Mouse (Mus musculus): ENCODE measurements around the gene Itk. TPM values are rescaled to one million over a fixed set of nuclear protein-coding genes. Genes with fewer than 3 reads are reported as not detected.

Gene Itk
- polyA plus RNA-seq, 1 experiment from 2014 or later: 0.09 TPM

- Histone ChIP-seq H3K4me1 (replicated peaks; ENCODE audit: control insufficient read depth, insufficient read depth, low read length) (no peaks in the 10 kb centered on the region; the same call in 1 of the 2 replicates), H3K4me2 (ENCODE audit: low read depth, low read length, severe bottlenecking) (no peak overlapping the region), H3K27me3 (ENCODE audit: control insufficient read depth, insufficient read depth, low read length) (no peaks in the 10 kb centered on the region), H3K27ac (ENCODE audit: low read depth, low read length) (no peak overlapping the region), H3K9ac (ENCODE audit: low read length) (no peak overlapping the region), H3K9me3 (ENCODE audit: control insufficient read depth, low read length) (no peaks in the 10 kb centered on the region), H3K4me3 (ENCODE audit: low read depth, low read length) (no peak overlapping the region), H3K36me3 (ENCODE audit: control insufficient read depth, insufficient read depth, low read length) (peaks cover 5% of the 10 kb centered on the region; the same call in 1 of the 2 replicates)
- DNase-seq (ENCODE audit: low spot score) (no peak), ATAC-seq (replicated peaks; ENCODE audit: low FRiP score) (no peak)
- 84% methylated on average over 9 of the region's 9 CpGs for WGBS
Observed at GRCm38 (mm10) chr11:46289561-46289960, 99.8 kb downstream of the Itk start.

DNA sequence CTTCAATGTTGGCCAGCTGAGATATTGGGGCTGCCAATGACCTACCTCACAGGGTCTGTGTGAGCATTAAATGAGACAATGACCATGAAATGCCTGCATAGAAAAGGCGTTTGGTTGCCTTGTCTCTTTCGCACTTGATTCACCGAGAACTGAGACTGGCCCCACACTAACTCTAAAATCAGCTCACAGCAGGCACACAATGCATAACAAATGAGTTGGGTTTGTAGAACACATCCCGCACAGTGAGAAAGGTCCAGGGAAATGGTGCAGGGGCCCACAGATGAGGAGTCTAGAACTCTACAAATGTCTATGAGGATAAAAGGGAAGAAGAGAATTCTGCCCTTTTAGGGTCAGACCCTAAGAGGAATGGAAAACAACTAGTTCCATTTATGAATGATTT, 100.3 kb downstream of the Itk start:
- Histone ChIP-seq H3K9ac (ENCODE audit: low read length) (no peak overlapping the region), H3K27ac (ENCODE audit: low read depth, low read length) (no peak overlapping the region), H3K4me1 (replicated peaks; ENCODE audit: control insufficient read depth, insufficient read depth, low read length) (no peaks in the 10 kb centered on the region; the same call in 1 of the 2 replicates), H3K4me3 (ENCODE audit: low read depth, low read length) (no peak overlapping the region), H3K4me2 (ENCODE audit: low read depth, low read length, severe bottlenecking) (no peak overlapping the region), H3K27me3 (ENCODE audit: control insufficient read depth, insufficient read depth, low read length) (no peaks in the 10 kb centered on the region), H3K9me3 (ENCODE audit: control insufficient read depth, low read length) (no peaks in the 10 kb centered on the region), H3K36me3 (ENCODE audit: control insufficient read depth, insufficient read depth, low read length) (peaks cover 5% of the 10 kb centered on the region; the same call in 1 of the 2 replicates)
- ATAC-seq (replicated peaks; ENCODE audit: low FRiP score) (no peak), DNase-seq (ENCODE audit: low spot score) (no peak)
- WGBS: 66% methylated on average over 4 of the region's 4 CpGs

DNA sequence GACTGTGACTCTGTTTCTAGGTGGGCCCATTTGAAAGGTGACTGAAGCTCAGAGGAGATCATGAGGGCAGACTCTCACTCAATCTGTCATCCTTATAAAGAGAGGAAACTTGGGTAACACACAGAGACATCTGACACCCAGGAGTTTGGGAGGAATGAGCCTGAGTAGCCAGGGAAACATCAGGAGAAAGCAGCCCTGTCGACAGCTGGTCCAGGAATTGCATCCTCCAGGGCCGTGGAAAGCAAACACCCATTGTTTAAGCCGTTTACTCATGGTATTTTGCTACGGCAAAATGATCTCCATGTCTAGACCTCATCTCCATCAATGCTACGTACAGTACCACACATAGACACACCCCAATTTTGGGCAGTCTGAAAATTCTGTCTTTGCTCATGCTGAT, 101.2 kb downstream of the Itk start:
- 85% methylated on average over 5 of the region's 5 CpGs for WGBS
- ATAC-seq (replicated peaks; ENCODE audit: low FRiP score) (no peak), DNase-seq (ENCODE audit: low spot score) (no peak)
- Histone ChIP-seq H3K4me3 (ENCODE audit: low read depth, low read length) (no peak overlapping the region), H3K36me3 (ENCODE audit: control insufficient read depth, insufficient read depth, low read length) (peaks cover 5% of the 10 kb centered on the region; the same call in 1 of the 2 replicates), H3K27ac (ENCODE audit: low read depth, low read length) (no peak overlapping the region), H3K4me1 (replicated peaks; ENCODE audit: control insufficient read depth, insufficient read depth, low read length) (no peaks in the 10 kb centered on the region; the same call in 1 of the 2 replicates), H3K27me3 (ENCODE audit: control insufficient read depth, insufficient read depth, low read length) (no peaks in the 10 kb centered on the region), H3K9me3 (ENCODE audit: control insufficient read depth, low read length) (no peaks in the 10 kb centered on the region), H3K4me2 (ENCODE audit: low read depth, low read length, severe bottlenecking) (no peak overlapping the region), H3K9ac (ENCODE audit: low read length) (no peak overlapping the region)

DNA sequence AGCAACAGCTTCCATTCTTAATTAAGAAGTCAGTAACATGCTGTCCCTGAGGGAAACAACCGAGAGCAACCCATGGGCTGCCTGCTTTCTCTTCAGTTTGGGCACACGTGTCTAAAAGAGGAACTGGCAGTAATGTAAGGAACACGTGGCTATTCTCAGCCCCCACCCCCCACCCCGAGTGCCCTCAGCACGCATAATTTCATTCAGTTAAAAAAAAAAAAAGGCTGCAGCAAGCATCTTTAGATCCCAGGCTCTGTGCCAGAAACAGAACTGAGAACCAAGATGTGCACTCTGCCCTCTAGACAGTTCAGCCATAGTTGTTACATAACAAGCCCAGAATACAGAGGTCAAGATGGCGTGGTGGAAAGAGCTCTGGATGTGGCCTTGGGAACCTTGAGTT, 102.5 kb downstream of the Itk start:
- 80% methylated on average over 6 of the region's 6 CpGs for WGBS
- Histone ChIP-seq H3K9me3 (ENCODE audit: control insufficient read depth, low read length) (no peaks in the 10 kb centered on the region), H3K4me2 (ENCODE audit: low read depth, low read length, severe bottlenecking) (no peak overlapping the region), H3K36me3 (ENCODE audit: control insufficient read depth, insufficient read depth, low read length) (peaks cover 5% of the 10 kb centered on the region; the same call in 1 of the 2 replicates), H3K27me3 (ENCODE audit: control insufficient read depth, insufficient read depth, low read length) (no peaks in the 10 kb centered on the region), H3K9ac (ENCODE audit: low read length) (no peak overlapping the region), H3K4me3 (ENCODE audit: low read depth, low read length) (no peak overlapping the region), H3K27ac (ENCODE audit: low read depth, low read length) (no peak overlapping the region), H3K4me1 (replicated peaks; ENCODE audit: control insufficient read depth, insufficient read depth, low read length) (no peaks in the 10 kb centered on the region; the same call in 1 of the 2 replicates)
- no peak for ATAC-seq (replicated peaks; ENCODE audit: low FRiP score)
- no peak for DNase-seq (ENCODE audit: low spot score)

GRCm38 (mm10) chr11:46283800-46284199, 105.5 kb downstream of the Itk start:
- no peak overlapping the region for H3K27ac ChIP-seq (ENCODE audit: low read depth, low read length)
- H3K9ac ChIP-seq (ENCODE audit: low read length): no peak overlapping the region
- no peaks in the 10 kb centered on the region for H3K27me3 ChIP-seq (ENCODE audit: control insufficient read depth, insufficient read depth, low read length)
- 93% methylated on average over 6 of the region's 6 CpGs for WGBS
- H3K9me3 ChIP-seq (ENCODE audit: control insufficient read depth, low read length): no peaks in the 10 kb centered on the region
- no peak for DNase-seq (ENCODE audit: low spot score)
- peaks cover 3% of the 10 kb centered on the region; the same call in 1 of the 2 replicates for H3K36me3 ChIP-seq (ENCODE audit: control insufficient read depth, insufficient read depth, low read length)
- H3K4me2 ChIP-seq (ENCODE audit: low read depth, low read length, severe bottlenecking): no peak overlapping the region
- no peaks in the 10 kb centered on the region for H3K4me1 ChIP-seq (replicated peaks; ENCODE audit: control insufficient read depth, insufficient read depth, low read length)
- no peak overlapping the region for H3K4me3 ChIP-seq (ENCODE audit: low read depth, low read length)
- ATAC-seq (replicated peaks; ENCODE audit: low FRiP score): no peak

DNA sequence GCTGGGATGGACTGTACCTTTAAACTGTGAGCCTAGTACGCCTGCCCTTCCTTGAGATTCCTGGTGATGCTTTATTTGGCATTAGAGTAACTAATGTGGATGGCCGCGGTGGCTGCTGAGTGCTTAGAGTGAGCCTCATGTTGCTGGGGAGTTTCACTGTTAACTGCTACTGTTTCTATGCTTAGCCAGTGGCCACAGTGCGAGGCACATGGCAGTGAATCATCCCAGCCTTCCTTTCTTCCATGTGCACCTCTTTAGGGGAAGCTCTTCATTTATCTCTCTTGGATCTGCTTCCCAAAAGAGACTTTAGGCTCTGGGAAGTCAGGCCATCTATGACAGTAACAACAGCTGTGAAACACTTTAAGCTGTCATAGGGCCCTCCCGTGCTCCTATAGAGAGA, 106.7 kb downstream of the Itk start:
- H3K9me3 ChIP-seq (ENCODE audit: control insufficient read depth, low read length): no peaks in the 10 kb centered on the region
- H3K4me1 ChIP-seq (replicated peaks; ENCODE audit: control insufficient read depth, insufficient read depth, low read length): no peaks in the 10 kb centered on the region
- H3K27ac ChIP-seq (ENCODE audit: low read depth, low read length): no peak overlapping the region
- H3K27me3 ChIP-seq (ENCODE audit: control insufficient read depth, insufficient read depth, low read length): no peaks in the 10 kb centered on the region
- no peaks in the 10 kb centered on the region; the same call in 1 of the 2 replicates for H3K36me3 ChIP-seq (ENCODE audit: control insufficient read depth, insufficient read depth, low read length)
- 91% methylated on average over 5 of the region's 5 CpGs for WGBS
- H3K4me2 ChIP-seq (ENCODE audit: low read depth, low read length, severe bottlenecking): no peak overlapping the region
- no peak for ATAC-seq (replicated peaks; ENCODE audit: low FRiP score)
- no peak overlapping the region for H3K4me3 ChIP-seq (ENCODE audit: low read depth, low read length)
- DNase-seq (ENCODE audit: low spot score): no peak
- no peak overlapping the region for H3K9ac ChIP-seq (ENCODE audit: low read length)

DNA sequence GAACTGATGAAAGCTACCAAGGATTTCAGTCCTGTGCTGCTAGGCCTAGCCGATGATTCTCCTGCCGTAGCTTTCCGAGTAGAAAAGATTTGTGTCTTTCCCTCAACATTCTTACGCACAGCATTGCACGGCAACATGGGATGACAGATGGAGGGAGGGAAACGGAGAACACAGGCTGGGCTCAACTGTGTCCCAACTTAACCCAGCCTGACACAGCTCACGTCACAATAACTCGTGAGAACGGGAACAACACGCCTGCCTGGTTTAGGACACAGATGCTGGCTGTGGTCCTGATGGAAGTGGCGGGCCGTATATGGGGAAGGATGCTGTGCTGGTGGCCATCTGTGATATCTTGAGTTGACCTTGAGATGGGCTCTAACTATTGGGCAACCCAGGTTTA, 110.6 kb downstream of the Itk start:
- Histone ChIP-seq H3K4me2 (ENCODE audit: low read depth, low read length, severe bottlenecking) (no peak overlapping the region), H3K36me3 (ENCODE audit: control insufficient read depth, insufficient read depth, low read length) (no peaks in the 10 kb centered on the region; the same call in 1 of the 2 replicates), H3K4me1 (replicated peaks; ENCODE audit: control insufficient read depth, insufficient read depth, low read length) (no peaks in the 10 kb centered on the region), H3K27ac (ENCODE audit: low read depth, low read length) (no peak overlapping the region), H3K9ac (ENCODE audit: low read length) (no peak overlapping the region), H3K27me3 (ENCODE audit: control insufficient read depth, insufficient read depth, low read length) (no peaks in the 10 kb centered on the region), H3K9me3 (ENCODE audit: control insufficient read depth, low read length) (no peaks in the 10 kb centered on the region), H3K4me3 (ENCODE audit: low read depth, low read length) (no peak overlapping the region)
- 94% methylated on average over 12 of the region's 12 CpGs for WGBS
- ATAC-seq (replicated peaks; ENCODE audit: low FRiP score): no peak
- DNase-seq (ENCODE audit: low spot score): no peak

- WGBS: 79% methylated on average over 5 of the region's 5 CpGs
- H3K4me2 ChIP-seq (ENCODE audit: low read depth, low read length, severe bottlenecking): no peak overlapping the region
- H3K36me3 ChIP-seq (ENCODE audit: control insufficient read depth, insufficient read depth, low read length): no peaks in the 10 kb centered on the region; the same call in 1 of the 2 replicates
- no peaks in the 10 kb centered on the region for H3K4me1 ChIP-seq (replicated peaks; ENCODE audit: control insufficient read depth, insufficient read depth, low read length)
- H3K27me3 ChIP-seq (ENCODE audit: control insufficient read depth, insufficient read depth, low read length): no peaks in the 10 kb centered on the region
- no peak for ATAC-seq (replicated peaks; ENCODE audit: low FRiP score)
- no peak overlapping the region for H3K27ac ChIP-seq (ENCODE audit: low read depth, low read length)
- no peak for DNase-seq (ENCODE audit: low spot score)
- no peak overlapping the region for H3K4me3 ChIP-seq (ENCODE audit: low read depth, low read length)
- H3K9me3 ChIP-seq (ENCODE audit: control insufficient read depth, low read length): no peaks in the 10 kb centered on the region
- H3K9ac ChIP-seq (ENCODE audit: low read length): no peak overlapping the region
Observed at GRCm38 (mm10) chr11:46278140-46278539, 111.2 kb downstream of the Itk start.

DNA sequence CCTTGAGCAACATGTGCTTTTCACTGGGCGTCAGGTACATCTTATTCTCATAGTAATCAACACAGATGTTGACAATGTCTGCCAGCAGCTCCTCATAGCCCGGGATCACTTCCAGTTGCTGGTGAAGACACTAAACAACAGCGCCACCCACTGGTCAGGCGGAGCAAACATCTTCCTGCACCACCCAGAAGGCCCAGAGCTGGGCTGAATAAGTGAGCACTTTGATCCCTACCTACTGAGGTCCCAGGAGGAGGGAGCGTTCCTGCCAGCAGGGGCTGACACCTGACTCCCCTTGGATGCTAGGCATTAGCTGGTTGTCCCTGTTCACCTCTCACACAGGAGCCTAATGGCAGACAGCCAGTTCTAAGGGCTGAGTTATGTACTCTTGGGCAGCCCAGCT, 112.5 kb downstream of the Itk start:
- H3K9ac ChIP-seq (ENCODE audit: low read length): no peak overlapping the region
- H3K27ac ChIP-seq (ENCODE audit: low read depth, low read length): no peak overlapping the region
- H3K4me1 ChIP-seq (replicated peaks; ENCODE audit: control insufficient read depth, insufficient read depth, low read length): no peaks in the 10 kb centered on the region
- no peak overlapping the region for H3K4me2 ChIP-seq (ENCODE audit: low read depth, low read length, severe bottlenecking)
- no peaks in the 10 kb centered on the region; the same call in 1 of the 2 replicates for H3K36me3 ChIP-seq (ENCODE audit: control insufficient read depth, insufficient read depth, low read length)
- no peaks in the 10 kb centered on the region for H3K9me3 ChIP-seq (ENCODE audit: control insufficient read depth, low read length)
- H3K27me3 ChIP-seq (ENCODE audit: control insufficient read depth, insufficient read depth, low read length): no peaks in the 10 kb centered on the region
- peak; percentile 71 for DNase-seq (ENCODE audit: low spot score)
- no peak for ATAC-seq (replicated peaks; ENCODE audit: low FRiP score)
- no peak overlapping the region for H3K4me3 ChIP-seq (ENCODE audit: low read depth, low read length)
- WGBS: 46% methylated on average over 5 of the region's 5 CpGs
